Mouse (Mus musculus) CH12.LX (cell line): ENCODE data around the gene Gm43064. TPM values are rescaled to one million over a fixed set of nuclear protein-coding genes. Genes with fewer than 3 reads are reported as not detected.

ENCODE experiments used
- DNase-seq: peaks from one replicate; pipeline ENCODE4 v3.0.0-alpha.2; 2013; ENCODE audit errors: extremely low read depth
- H3K27ac ChIP-seq: 2 replicates; pipeline ENCODE4 v1.5.1; 2012; ENCODE audit warnings: low read depth, mild to moderate bottlenecking, control low read depth, moderate library complexity; ENCODE audit not compliant: insufficient read depth
- H3K27me3 ChIP-seq: replicated peaks from 2 replicates; pipeline ENCODE3; 2012; ENCODE audit warnings: inconsistent platforms
- H3K36me3 ChIP-seq, 2 experiments: replicated peaks in 1 of 2; 2 replicates each; pipeline versions ENCODE3 to v1.6.1; 2012; ENCODE audit warnings: inconsistent platforms in 1 of 2, low read length in 1 of 2, mild to moderate bottlenecking in 1 of 2, mixed read lengths in 1 of 2, moderate library complexity in 1 of 2; ENCODE audit not compliant: control insufficient read depth in 1 of 2, insufficient read depth in 1 of 2
- H3K4me1 ChIP-seq, 2 experiments: 2 replicates each; pipeline ENCODE4 v1.6.1; 2012; ENCODE audit warnings: inconsistent platforms in 1 of 2, moderate library complexity in 1 of 2; ENCODE audit not compliant: insufficient read depth in 2 of 2, control insufficient read depth in 1 of 2
- H3K4me2 ChIP-seq: 2 replicates; pipeline ENCODE4 v1.6.1; 2012; ENCODE audit warnings: low read depth, mild to moderate bottlenecking, control low read depth; ENCODE audit not compliant: poor library complexity, insufficient read depth, severe bottlenecking
- H3K4me3 ChIP-seq, 3 experiments: fragments of 150-350 bp in 1 of 3; sonication (generic) in 1 of 3; replicated peaks in 1 of 3; 2 replicates each; pipeline versions ENCODE3 to v1.5.1; 2011 to 2012; ENCODE audit warnings: low read depth in 2 of 3, low read length in 2 of 3, mild to moderate bottlenecking in 2 of 3, moderate library complexity in 2 of 3, control low read depth in 1 of 3, improper control_type of control experiment in 1 of 3, inconsistent platforms in 1 of 3, mixed read lengths in 1 of 3; ENCODE audit not compliant: poor library complexity in 1 of 3
- H3K79me2 ChIP-seq: replicated peaks from 2 replicates; pipeline ENCODE4 v1.6.1; 2012; ENCODE audit warnings: mild to moderate bottlenecking, moderate library complexity; ENCODE audit not compliant: control insufficient read depth, poor library complexity, insufficient read depth, severe bottlenecking; ENCODE audit errors: extremely low read depth
- H3K9ac ChIP-seq: 2 replicates; pipeline ENCODE4 v1.6.1; 2012; ENCODE audit warnings: low read depth, mild to moderate bottlenecking, control low read depth, moderate library complexity; ENCODE audit not compliant: insufficient read depth
- H3K9me3 ChIP-seq: replicated peaks from 2 replicates; pipeline ENCODE3; 2012; ENCODE audit warnings: low read length, inconsistent platforms, mixed read lengths
- BHLHE40 ChIP-seq: IDR thresholded peaks from 2 replicates; pipeline ENCODE4 v1.6.1; 2011; ENCODE audit warnings: mild to moderate bottlenecking, low read depth, low read length, improper control_type of control experiment
- CHD1 ChIP-seq: IDR thresholded peaks from 2 replicates; pipeline ENCODE4 v1.6.1; 2012; ENCODE audit warnings: low read depth, low read length, improper control_type of control experiment, inconsistent platforms
- CHD2 ChIP-seq: IDR thresholded peaks from 2 replicates; pipeline ENCODE4 v1.6.1; 2011; ENCODE audit warnings: low read length, improper control_type of control experiment
- CTCF ChIP-seq, 2 experiments: IDR thresholded peaks in 1 of 2; conservative IDR thresholded peaks in 1 of 2; 2 replicates each; pipeline ENCODE4 v1.5.1; 2011 to 2012; ENCODE audit warnings: low read depth in 2 of 2, low read length in 2 of 2, improper control_type of control experiment in 1 of 2, inconsistent platforms in 1 of 2, mild to moderate bottlenecking in 1 of 2, moderate library complexity in 1 of 2
- E2F4 ChIP-seq: IDR thresholded peaks from 2 replicates; pipeline ENCODE4 v1.6.1; 2011; ENCODE audit warnings: low read depth, low read length, improper control_type of control experiment; ENCODE audit not compliant: insufficient replicate concordance
- ELF1 ChIP-seq: IDR thresholded peaks from 2 replicates; pipeline ENCODE4 v1.6.1; 2014; ENCODE audit warnings: low read depth, mild to moderate bottlenecking, inconsistent platforms, low read length, improper control_type of control experiment
- EP300 ChIP-seq: IDR thresholded peaks from 2 replicates; pipeline ENCODE4 v1.6.1; 2011; ENCODE audit warnings: low read length, improper control_type of control experiment
- ETS1 ChIP-seq: conservative IDR thresholded peaks from 2 replicates; pipeline ENCODE4 v1.6.1; 2012; ENCODE audit warnings: low read depth, mild to moderate bottlenecking, inconsistent platforms, low read length, improper control_type of control experiment, moderate library complexity
- GABPA ChIP-seq: IDR thresholded peaks from 2 replicates; pipeline ENCODE4 v1.6.1; 2012; ENCODE audit warnings: low read depth, low read length, improper control_type of control experiment, inconsistent platforms; ENCODE audit not compliant: insufficient replicate concordance
- HCFC1 ChIP-seq: IDR thresholded peaks from 2 replicates; pipeline ENCODE4 v1.6.1; 2012; ENCODE audit warnings: low read depth, mild to moderate bottlenecking, inconsistent platforms, low read length, improper control_type of control experiment
- IRF4 ChIP-seq: IDR thresholded peaks from 2 replicates; pipeline ENCODE4 v1.6.1; 2014; ENCODE audit warnings: low read depth, mild to moderate bottlenecking, inconsistent platforms, low read length, improper control_type of control experiment
- JUN ChIP-seq: IDR thresholded peaks from 2 replicates; pipeline ENCODE4 v1.6.1; 2011; ENCODE audit warnings: low read depth, mild to moderate bottlenecking, low read length, improper control_type of control experiment, moderate library complexity; ENCODE audit not compliant: insufficient read depth
- JUND ChIP-seq: conservative IDR thresholded peaks from 2 replicates; pipeline ENCODE4 v1.6.1; 2011; ENCODE audit warnings: low read depth, low read length, improper control_type of control experiment
- KAT2A ChIP-seq: IDR thresholded peaks from 2 replicates; pipeline ENCODE4 v1.6.1; 2012; ENCODE audit warnings: low read length, improper control_type of control experiment, inconsistent platforms; ENCODE audit not compliant: insufficient replicate concordance
- MAFK ChIP-seq: IDR thresholded peaks from 2 replicates; pipeline ENCODE4 v1.6.1; 2011; ENCODE audit warnings: low read length, improper control_type of control experiment; ENCODE audit not compliant: insufficient replicate concordance
- MAX ChIP-seq: IDR thresholded peaks from 2 replicates; pipeline ENCODE4 v1.6.1; 2011; ENCODE audit warnings: low read length, improper control_type of control experiment
- MAZ ChIP-seq: IDR thresholded peaks from 2 replicates; pipeline ENCODE4 v1.6.1; 2012; ENCODE audit warnings: low read depth, mild to moderate bottlenecking, inconsistent platforms, low read length, improper control_type of control experiment, moderate library complexity
- MEF2A ChIP-seq: IDR thresholded peaks from 2 replicates; pipeline ENCODE4 v1.6.1; 2014; ENCODE audit warnings: low read depth, mild to moderate bottlenecking, inconsistent platforms, low read length, improper control_type of control experiment, borderline replicate concordance
- MXI1 ChIP-seq: IDR thresholded peaks from 2 replicates; pipeline ENCODE4 v1.6.1; 2011; ENCODE audit warnings: mild to moderate bottlenecking, low read depth, low read length, improper control_type of control experiment
- MYC ChIP-seq: IDR thresholded peaks from 2 replicates; pipeline ENCODE4 v1.6.1; 2011; ENCODE audit warnings: low read depth, mild to moderate bottlenecking, improper control_type of control experiment, low read length
- NELFE ChIP-seq: IDR thresholded peaks from 2 replicates; pipeline ENCODE4 v1.6.1; 2011; ENCODE audit warnings: low read depth, low read length, improper control_type of control experiment
- NRF1 ChIP-seq: IDR thresholded peaks from 2 replicates; pipeline ENCODE4 v1.6.1; 2014; ENCODE audit warnings: low read depth, mild to moderate bottlenecking, inconsistent platforms, low read length, improper control_type of control experiment, moderate library complexity
- PAX5 ChIP-seq: IDR thresholded peaks from 2 replicates; pipeline ENCODE4 v1.6.1; 2012; ENCODE audit warnings: low read length, inconsistent platforms, mixed read lengths
- POLR2A ChIP-seq: IDR thresholded peaks from 2 replicates; pipeline ENCODE4 v1.6.1; 2011; ENCODE audit warnings: low read depth, mild to moderate bottlenecking, improper control_type of control experiment, low read length
- POLR2AphosphoS2 ChIP-seq: IDR thresholded peaks from 2 replicates; pipeline ENCODE4 v1.6.1; 2011; ENCODE audit warnings: low read depth, low read length, improper control_type of control experiment
- RAD21 ChIP-seq: IDR thresholded peaks from 2 replicates; pipeline ENCODE4 v1.6.1; 2011; ENCODE audit warnings: low read depth, mild to moderate bottlenecking, low read length, improper control_type of control experiment, moderate library complexity
- RCOR1 ChIP-seq: conservative IDR thresholded peaks from 2 replicates; pipeline ENCODE4 v1.6.1; 2012; ENCODE audit warnings: low read depth, mild to moderate bottlenecking, inconsistent platforms, low read length, improper control_type of control experiment
- SIN3A ChIP-seq: IDR thresholded peaks from 2 replicates; pipeline ENCODE4 v1.6.1; 2012; ENCODE audit warnings: low read length, improper control_type of control experiment, inconsistent platforms
- SMC3 ChIP-seq: IDR thresholded peaks from 2 replicates; pipeline ENCODE4 v1.6.1; 2011; ENCODE audit warnings: low read depth, low read length, improper control_type of control experiment
- TBP ChIP-seq: conservative IDR thresholded peaks from 2 replicates; pipeline ENCODE4 v1.6.1; 2011; ENCODE audit warnings: low read depth, low read length, improper control_type of control experiment
- TCF12 ChIP-seq: IDR thresholded peaks from 2 replicates; pipeline ENCODE4 v1.6.1; 2014; ENCODE audit warnings: low read depth, mild to moderate bottlenecking, inconsistent platforms, low read length, improper control_type of control experiment
- UBTF ChIP-seq: IDR thresholded peaks from 2 replicates; pipeline ENCODE4 v1.6.1; 2012; ENCODE audit warnings: low read depth, mild to moderate bottlenecking, inconsistent platforms, low read length, improper control_type of control experiment, moderate library complexity
- USF1 ChIP-seq: IDR thresholded peaks from 2 replicates; pipeline ENCODE4 v1.6.1; 2014; ENCODE audit warnings: low read depth, mild to moderate bottlenecking, inconsistent platforms, low read length, improper control_type of control experiment
- USF2 ChIP-seq: conservative IDR thresholded peaks from 2 replicates; pipeline ENCODE4 v1.6.1; 2011; ENCODE audit warnings: low read depth, low read length, improper control_type of control experiment
- ZKSCAN1 ChIP-seq: IDR thresholded peaks from 2 replicates; pipeline ENCODE4 v1.6.1; 2012; ENCODE audit warnings: low read depth, inconsistent platforms, low read length, improper control_type of control experiment, borderline replicate concordance
- ZMIZ1 ChIP-seq: IDR thresholded peaks from 2 replicates; pipeline ENCODE4 v1.6.1; 2012; ENCODE audit warnings: low read depth, mild to moderate bottlenecking, inconsistent platforms, low read length, improper control_type of control experiment
- ZNF384 ChIP-seq: IDR thresholded peaks from 2 replicates; pipeline ENCODE4 v1.6.1; 2012; ENCODE audit warnings: low read depth, low read length, improper control_type of control experiment, inconsistent platforms
- dilution Hi-C: fragments of 300-500 bp; cut with MboI; formaldehyde crosslinking; loops from 2 replicates; pipeline ENCODE4 v1.14.3; 2020; ENCODE audit warnings: low sequenced_read_pairs; ENCODE audit not compliant: extremely low pct_unique_long_range_greater_than_20kb, extremely low pct_ligation_motif_present
- in situ Hi-C: fragments of 300-500 bp; cut with MboI; formaldehyde crosslinking; loops from 3 replicates; pipeline ENCODE4 v1.14.3; 2019; ENCODE audit warnings: low sequenced_read_pairs, low pct_ligation_motif_present, low pct_unique_long_range_greater_than_20kb, mixed read lengths
- polyA plus RNA-seq: library from polyadenylated mRNA; unstranded; fragments of >175 nt; gene quantifications from 2 replicates; pipeline ENCODE4 v1.2.1, GENCODE M21; 2012; ENCODE audit warnings: low read depth; ENCODE audit not compliant: insufficient read length
- total RNA-seq, 2 experiments: library from RNA; depleted of rRNA; stranded (reverse); fragments of 300-350 nt in 1 of 2; fragments of >200 nt in 1 of 2; gene quantifications; 2 replicates each; pipeline ENCODE4 v1.2.3; 2012 to 2014

Gene Gm43064
- total RNA-seq (2012; rRNA removed), result 3.1 and 4.3 TPM in 2 replicates
- total RNA-seq (2014; rRNA removed), result 0.91 and 1.6 TPM in 2 replicates
- polyA plus RNA-seq, result not detected in 2 replicates

DNA sequence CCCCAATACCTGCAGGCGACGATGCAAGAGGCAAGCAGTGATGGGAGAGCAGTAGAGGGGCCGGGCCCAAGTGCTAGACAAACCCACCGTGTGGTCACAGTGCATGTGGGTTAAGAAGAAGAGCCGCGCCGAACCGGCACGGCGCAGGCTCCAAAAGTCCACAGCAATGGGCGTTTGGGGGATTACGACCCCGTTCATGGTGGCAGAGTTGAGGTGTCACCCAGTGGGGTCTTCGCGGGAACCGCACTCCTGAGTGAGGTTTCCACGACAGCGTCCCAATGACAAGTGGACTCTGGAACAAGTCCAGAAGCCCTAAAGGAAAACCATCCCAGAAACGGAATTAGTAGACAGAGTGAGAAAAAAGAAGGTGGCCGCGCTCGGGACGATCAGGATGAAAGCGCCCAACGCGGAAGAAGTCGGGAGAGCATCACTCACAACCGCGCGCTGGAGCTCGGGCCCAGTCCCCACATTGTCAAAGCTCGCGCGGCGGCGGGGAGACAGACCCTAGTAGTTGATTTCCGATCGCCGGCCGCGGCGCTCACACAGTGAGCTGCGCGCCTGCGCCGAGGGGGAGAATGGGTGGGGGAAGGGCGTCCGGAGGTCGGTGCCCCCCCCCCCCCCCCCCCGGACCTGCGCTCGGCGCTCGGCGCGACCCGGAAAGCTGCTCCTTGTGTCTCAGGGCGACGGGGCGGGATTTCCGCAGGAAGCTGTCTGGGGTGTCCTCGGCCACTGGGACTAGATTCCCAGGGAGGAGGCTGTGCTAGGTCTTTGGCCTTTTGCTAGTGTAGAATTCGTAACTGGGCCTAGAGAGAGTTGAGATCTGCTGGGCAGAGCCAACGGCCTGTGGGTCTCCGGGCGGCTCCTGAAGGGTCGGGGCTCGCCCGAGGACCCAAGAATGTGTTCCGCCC is at the start of gene Gm43064, which contains the start of the genes Dclre1b and Ap4b1:
TSS of gene Gm43064 (plus strand) at position 683 of the 908 bp plus-strand sequence.
TSS of gene Dclre1b (minus strand) at position 554 of the 908 bp plus-strand sequence.
TSS of gene Ap4b1 (plus strand) at position 630 of the 908 bp plus-strand sequence.
- Histone ChIP-seq H3K36me3 (peaks cover 25 to 60% of the 10 kb centered on the region in 2 experiments), H3K79me2 (peaks cover 50% of the 10 kb centered on the region), H3K9me3 (no peaks in the 10 kb centered on the region), H3K27me3 (no peaks in the 10 kb centered on the region), H3K27ac (peak within 1 kb of the TSS; percentile 37; the same call in 1 of the 2 replicates), H3K4me2 (peak within 1 kb of the TSS; percentile 83), H3K4me1 (peaks cover 8 to 57% of the 10 kb centered on the region in 2 experiments; a peak in 3 of 4 replicates), H3K9ac (peak within 1 kb of the TSS; percentile 86), H3K4me3 (peak within 1 kb of the TSS; percentile 88 to 98 (median 90))
- peak; percentile 92 for DNase-seq
- dilution Hi-C loops (no loop called here), in situ Hi-C loops (no loop called here)
- TF ChIP-seq RCOR1 (no peak), MAZ (peak; percentile 93), E2F4 (peak; percentile 75; the same call in 1 of the 2 replicates), ZMIZ1 (peak; percentile 47), ZKSCAN1 (no peak), MXI1 (peak; percentile 95), MEF2A (peak; percentile 79; the same call in 1 of the 2 replicates), UBTF (no peak), MAX (peak; percentile 70; the same call in 1 of the 2 replicates), POLR2AphosphoS2 (no peak; the same call in 1 of the 2 replicates), TCF12 (peak; percentile 78), ZNF384 (no peak), POLR2A (peak; percentile 79), HCFC1 (peak; percentile 85), NRF1 (peak; percentile 88), USF1 (no peak), IRF4 (peak; percentile 84), MYC (peak; percentile 73), EP300 (no peak), RAD21 (no peak; the same call in 1 of the 2 replicates), JUN (no peak), USF2 (no peak), SMC3 (peak; percentile 16), CHD2 (peak; percentile 95), KAT2A (0 out of 2 replicates have a peak, but pooled peaks have one; percentile 69), SIN3A (peak; percentile 97), TBP (peak; percentile 44; the same call in 1 of the 2 replicates), NELFE (peak; percentile 63), BHLHE40 (peak; percentile 59; the same call in 1 of the 2 replicates), ELF1 (peak; percentile 90), ETS1 (0 out of 2 replicates have a peak, but pooled peaks have one; percentile 16), CHD1 (no peak), PAX5 (no peak), JUND (no peak), GABPA (no peak), MAFK (no peak), CTCF (conservative IDR thresholded peaks at IDR 0.05 in 1 of 2, IDR thresholded peaks at IDR 0.05 in 1 of 2; ENCODE audit: low read depth in 2 of 2, low read length in 2 of 2) (no peak)
